Mouse (Mus musculus): Measurements from ENCODE around the gene Scgb1b7. TPM values are rescaled to one million over a fixed set of nuclear protein-coding genes. Genes with fewer than 3 reads are reported as not detected.
"Not testable (repeated sequence)": the region's sequence is repeated elsewhere in the genome, so short reads cannot be mapped to it uniquely, and the experiment has no call there.

The Scgb1b7 gene
- total RNA-seq (2021) = not detected
- long read RNA-seq, experiment 1 = 0 reads
- long read RNA-seq, experiment 2 = 0 reads

GRCm38 (mm10) chr7:31712365-31712764 lies at the start of gene Scgb1b7:
Scgb1b7 (plus strand) TSS chr7:31712665.
- not testable (repeated sequence) for DNase-seq (ENCODE audit: low spot score in 2 of 2)

GRCm38 (mm10) chr7:31705657-31706056 lies 6.8 kb upstream of the Scgb1b7 start, which contains the start of gene Scgb2b7:
Scgb2b7 (minus strand) TSS chr7:31705757.
- DNase-seq (ENCODE audit: low spot score in 2 of 2) = not testable (repeated sequence)

Other genes starting within 250 kb of the Scgb1b7 start
- gene Scgb2b7, start 6.9 kb upstream of the Scgb1b7 start, total RNA-seq (2021) = not detected